Mouse (Mus musculus) forebrain, embryonic 14.5 days (tissue): ENCODE data around the gene Phykpl. TPM values are rescaled to one million over a fixed set of nuclear protein-coding genes. Genes with fewer than 3 reads are reported as not detected.

ENCODE experiments used
- ATAC-seq: fragments of 200-750 bp; cut with Nextera tagmentation; 2 replicates; pipeline ENCODE4 v1.8.0; 2017; ENCODE audit warnings: mild to moderate bottlenecking, moderate library complexity
- DNase-seq: peaks from one replicate; pipeline ENCODE4 v3.0.0-alpha.2; 2015; ENCODE audit warnings: low spot score
- H3K27ac ChIP-seq: fragments of 300-500 bp; sonication (generic); 2 replicates; pipeline ENCODE4 v1.5.1; 2014; ENCODE audit warnings: low read depth, mild to moderate bottlenecking, control low read depth, low read length, moderate library complexity
- H3K27me3 ChIP-seq: fragments of 300-500 bp; sonication (generic); replicated peaks from 2 replicates; pipeline ENCODE4 v1.6.1; 2014; ENCODE audit warnings: low read length, control low read depth, mixed read lengths; ENCODE audit not compliant: control insufficient read depth, insufficient read depth
- H3K36me3 ChIP-seq: fragments of 300-500 bp; sonication (generic); 2 replicates; pipeline ENCODE4 v1.6.1; 2014; ENCODE audit warnings: low read length, control low read depth; ENCODE audit not compliant: control insufficient read depth, insufficient read depth
- H3K4me1 ChIP-seq: fragments of 300-500 bp; sonication (generic); 2 replicates; pipeline ENCODE4 v1.6.1; 2014; ENCODE audit warnings: antibody characterized with exemption, low read length, control low read depth; ENCODE audit not compliant: control insufficient read depth, insufficient read depth
- H3K4me2 ChIP-seq: fragments of 300-500 bp; sonication (generic); 2 replicates; pipeline ENCODE4 v1.6.1; 2014; ENCODE audit warnings: mild to moderate bottlenecking, control low read depth, low read length
- H3K4me3 ChIP-seq: fragments of 300-500 bp; sonication (generic); 2 replicates; pipeline ENCODE4 v1.5.1; 2014; ENCODE audit warnings: low read depth, low read length, control low read depth
- H3K9ac ChIP-seq: fragments of 300-500 bp; sonication (generic); 2 replicates; pipeline ENCODE4 v1.6.1; 2014; ENCODE audit warnings: mild to moderate bottlenecking, low read length, control low read depth, moderate library complexity
- H3K9me3 ChIP-seq: fragments of 300-500 bp; sonication (generic); replicated peaks from 2 replicates; pipeline ENCODE4 v1.6.1; 2016; ENCODE audit warnings: low read length, control low read depth, mixed read lengths; ENCODE audit not compliant: control insufficient read depth
- WGBS: fragments of 180-500 bp; shearing (Covaris S2); extraction: QIAGEN DNeasy Blood & Tissue Kit; methylation state at CpG from one replicate; pipeline ENCODE4 v1.1.7; 2014; 5-methylcytosine and 5-hydroxymethylcytosine counted together
- polyA plus RNA-seq: library from polyadenylated mRNA; unstranded; fragments of >200 nt; fragmentation: Nextera tagmentation; extraction: Ambion mirVana; gene quantifications from 2 replicates; pipeline ENCODE4 v1.2.1, GENCODE M21; 2014

Phykpl gene
- polyA plus RNA-seq, 1 experiment from 2014 or later = 9.7 TPM

GRCm38 (mm10) chr11:51577587-51577986 is 7.0 kb upstream of the Phykpl start:
- no peaks in the 10 kb centered on the region for H3K9me3 ChIP-seq
- no peaks in the 10 kb centered on the region for H3K4me1 ChIP-seq
- DNase-seq (no peak), ATAC-seq (no peak)
- no peaks in the 10 kb centered on the region for H3K27me3 ChIP-seq
- no peak overlapping the region for H3K4me3 ChIP-seq
- no peak overlapping the region for H3K4me2 ChIP-seq
- H3K36me3 ChIP-seq = no peaks in the 10 kb centered on the region
- H3K9ac ChIP-seq = no peak overlapping the region
- 92% methylated on average over 7 of the region's 7 CpGs for WGBS
- H3K27ac ChIP-seq = no peak overlapping the region

GRCm38 (mm10) chr11:51579024-51579423 is 5.5 kb upstream of the Phykpl start:
- H3K9ac ChIP-seq = no peak overlapping the region

GRCm38 (mm10) chr11:51582713-51583112 is 1.8 kb upstream of the Phykpl start:
- 25% methylated on average over 8 of the region's 8 CpGs for WGBS
- ATAC-seq = no peak
- Histone ChIP-seq H3K4me2 (no peak overlapping the region), H3K4me3 (no peak overlapping the region), H3K27me3 (no peaks in the 10 kb centered on the region), H3K9ac (no peak overlapping the region), H3K4me1 (peaks cover 10% of the 10 kb centered on the region), H3K27ac (no peak overlapping the region), H3K36me3 (peaks cover 18% of the 10 kb centered on the region), H3K9me3 (no peaks in the 10 kb centered on the region)
- DNase-seq = peak; percentile 63

More at GRCm38 (mm10) chr11:51579024-51579423, 5.5 kb upstream of the Phykpl start:
- no peaks in the 10 kb centered on the region for H3K9me3 ChIP-seq
- DNase-seq (no peak), ATAC-seq (no peak)
- H3K4me1 ChIP-seq = peaks cover 6% of the 10 kb centered on the region
- H3K27ac ChIP-seq = no peak overlapping the region
- WGBS = 63% methylated on average over 4 of the region's 4 CpGs
- H3K4me3 ChIP-seq = no peak overlapping the region
- H3K4me2 ChIP-seq = no peak overlapping the region
- H3K36me3 ChIP-seq = no peaks in the 10 kb centered on the region
- H3K27me3 ChIP-seq = no peaks in the 10 kb centered on the region

GRCm38 (mm10) chr11:51584057-51584430 is 513 bp upstream of the Phykpl start:
- Histone ChIP-seq H3K27ac (peak overlapping the region; percentile 96), H3K9ac (peak overlapping the region; percentile 90), H3K4me1 (peaks cover 10% of the 10 kb centered on the region), H3K36me3 (peaks cover 31% of the 10 kb centered on the region), H3K4me2 (peak overlapping the region; percentile 91), H3K4me3 (peak overlapping the region; percentile 60), H3K9me3 (no peaks in the 10 kb centered on the region), H3K27me3 (no peaks in the 10 kb centered on the region)
- DNase-seq (peak; percentile 32), ATAC-seq (peak; percentile 33)
- 7% methylated on average over 9 of the region's 9 CpGs for WGBS

- Histone ChIP-seq H3K4me1 (peaks cover 10% of the 10 kb centered on the region), H3K4me3 (0 out of 2 replicates have a peak overlapping the region, but pooled peaks have one; percentile 60), H3K9me3 (no peaks in the 10 kb centered on the region), H3K9ac (peak overlapping the region; percentile 90), H3K36me3 (peaks cover 47% of the 10 kb centered on the region), H3K27me3 (no peaks in the 10 kb centered on the region), H3K27ac (peak overlapping the region; percentile 30; the same call in 1 of the 2 replicates), H3K4me2 (peak overlapping the region; percentile 91)
- ATAC-seq (no peak), DNase-seq (no peak)
- WGBS = 70% methylated on average over 8 of the region's 8 CpGs
Observed at GRCm38 (mm10) chr11:51585608-51586252, 1.2 kb downstream of the Phykpl start.

- Histone ChIP-seq H3K9me3 (no peaks in the 10 kb centered on the region), H3K4me1 (peaks cover 10% of the 10 kb centered on the region), H3K4me2 (no peak overlapping the region), H3K36me3 (peaks cover 54% of the 10 kb centered on the region), H3K4me3 (no peak overlapping the region), H3K27ac (peak overlapping the region; percentile 30; the same call in 1 of the 2 replicates), H3K9ac (no peak overlapping the region), H3K27me3 (no peaks in the 10 kb centered on the region)
- 84% methylated on average over 13 of the region's 13 CpGs for WGBS
- DNase-seq (no peak), ATAC-seq (no peak)
Observed at GRCm38 (mm10) chr11:51586411-51586810, 1.9 kb downstream of the Phykpl start.

- H3K4me1 ChIP-seq = peaks cover 10% of the 10 kb centered on the region
- H3K36me3 ChIP-seq = peaks cover 60% of the 10 kb centered on the region
- DNase-seq (no peak), ATAC-seq (no peak)
- H3K4me2 ChIP-seq = no peak overlapping the region
- no peak overlapping the region for H3K9ac ChIP-seq
- no peaks in the 10 kb centered on the region for H3K9me3 ChIP-seq
- no peaks in the 10 kb centered on the region for H3K27me3 ChIP-seq
- WGBS = 90% methylated on average over 1 of the region's 1 CpGs
- H3K4me3 ChIP-seq = no peak overlapping the region
- H3K27ac ChIP-seq = peak overlapping the region; percentile 14; the same call in 1 of the 2 replicates
Observed at GRCm38 (mm10) chr11:51587059-51587458, 2.5 kb downstream of the Phykpl start.

GRCm38 (mm10) chr11:51588833-51589232 is 4.3 kb downstream of the Phykpl start:
- no peak overlapping the region for H3K9ac ChIP-seq
- ATAC-seq (no peak), DNase-seq (no peak)
- H3K27me3 ChIP-seq = no peaks in the 10 kb centered on the region
- WGBS = 96% methylated on average over 3 of the region's 3 CpGs
- H3K4me3 ChIP-seq = no peak overlapping the region
- H3K4me1 ChIP-seq = peaks cover 6% of the 10 kb centered on the region
- H3K9me3 ChIP-seq = no peaks in the 10 kb centered on the region
- no peak overlapping the region for H3K27ac ChIP-seq
- H3K4me2 ChIP-seq = no peak overlapping the region
- H3K36me3 ChIP-seq = peaks cover 78% of the 10 kb centered on the region

GRCm38 (mm10) chr11:51590002-51590401 is 5.4 kb downstream of the Phykpl start:
- no peak overlapping the region for H3K27ac ChIP-seq
- H3K27me3 ChIP-seq = no peaks in the 10 kb centered on the region
- DNase-seq = no peak
- H3K4me1 ChIP-seq = peaks cover 3% of the 10 kb centered on the region; the same call in 1 of the 2 replicates
- H3K9ac ChIP-seq = no peak overlapping the region
- no peaks in the 10 kb centered on the region for H3K9me3 ChIP-seq
- H3K4me2 ChIP-seq = no peak overlapping the region
- peaks cover 90% of the 10 kb centered on the region for H3K36me3 ChIP-seq
- no peak for ATAC-seq
- no peak overlapping the region for H3K4me3 ChIP-seq
